Mouse (Mus musculus) stomach, postnatal 0 days (tissue): Measurements from ENCODE around the gene Gm10645. TPM values are rescaled to one million over a fixed set of nuclear protein-coding genes. Genes with fewer than 3 reads are reported as not detected.

ENCODE experiments used
- ATAC-seq: fragments of 200-750 bp; cut with Nextera tagmentation; 2 replicates; pipeline ENCODE4 v1.8.0; 2017; ENCODE audit not compliant: low FRiP score, low TSS enrichment
- DNase-seq: peaks from one replicate; pipeline ENCODE4 v3.0.0-alpha.2; 2016; ENCODE audit warnings: low spot score
- H3K27ac ChIP-seq: fragments of 300-500 bp; sonication (generic); replicated peaks from 2 replicates; pipeline ENCODE4 v1.5.1; 2014; ENCODE audit warnings: mild to moderate bottlenecking, control low read depth
- H3K27me3 ChIP-seq: fragments of 300-500 bp; sonication (generic); 2 replicates; pipeline ENCODE4 v1.6.1; 2014; ENCODE audit warnings: low read length; ENCODE audit not compliant: control insufficient read depth, insufficient read depth
- H3K36me3 ChIP-seq: fragments of 300-500 bp; sonication (generic); 2 replicates; pipeline ENCODE4 v1.6.1; 2014; ENCODE audit warnings: low read length, mixed read lengths; ENCODE audit not compliant: control insufficient read depth, insufficient read depth
- H3K4me1 ChIP-seq: fragments of 300-500 bp; sonication (generic); replicated peaks from 2 replicates; pipeline ENCODE4 v1.6.1; 2014; ENCODE audit warnings: antibody characterized with exemption; ENCODE audit not compliant: control insufficient read depth, insufficient read depth
- H3K4me2 ChIP-seq: fragments of 300-500 bp; sonication (generic); replicated peaks from 2 replicates; pipeline ENCODE4 v1.6.1; 2014; ENCODE audit warnings: low read depth, mild to moderate bottlenecking, control low read depth, moderate library complexity
- H3K4me3 ChIP-seq: fragments of 300-500 bp; sonication (generic); 2 replicates; pipeline ENCODE4 v1.5.1; 2014; ENCODE audit warnings: low read depth, low read length, control low read depth
- H3K9ac ChIP-seq: fragments of 300-500 bp; sonication (generic); 2 replicates; pipeline ENCODE4 v1.6.1; 2014; ENCODE audit warnings: mild to moderate bottlenecking, low read length, control low read depth, mixed read lengths
- H3K9me3 ChIP-seq: fragments of 300-500 bp; sonication (generic); 2 replicates; pipeline ENCODE4 v1.6.1; 2016; ENCODE audit warnings: low read length; ENCODE audit not compliant: control insufficient read depth
- CTCF ChIP-seq: IDR thresholded peaks from 2 replicates; pipeline ENCODE4 v1.5.1; 2016; ENCODE audit warnings: antibody characterized with exemption, low read depth, mild to moderate bottlenecking, moderate library complexity
- EP300 ChIP-seq: optimal IDR thresholded peaks from 2 replicates; pipeline ENCODE3; 2016; ENCODE audit warnings: antibody characterized with exemption
- WGBS: fragments of 180-500 bp; shearing (Covaris S2); extraction: QIAGEN DNeasy Blood & Tissue Kit; methylation state at CpG from one replicate; pipeline ENCODE4 v1.1.7; 2014; 5-methylcytosine and 5-hydroxymethylcytosine counted together
- polyA plus RNA-seq: library from polyadenylated mRNA; unstranded; fragments of >200 nt; fragmentation: Nextera tagmentation; extraction: Ambion mirVana; gene quantifications from 2 replicates; pipeline ENCODE4 v1.2.1, GENCODE M21; 2015

Gm10645 gene
- polyA plus RNA-seq, 1 experiment from 2014 or later, result 3.3 TPM

GRCm38 (mm10) chr8:83165235-83165930, 587 bp downstream of the Gm10645 start, which contains the start of gene Tbc1d9:
Tbc1d9 (plus strand) TSS chr8:83165352.
- Histone ChIP-seq H3K27ac (peak within 1 kb of the TSS; percentile 95), H3K9me3 (no peaks in the 10 kb centered on the region), H3K9ac (peak within 1 kb of the TSS; percentile 88), H3K27me3 (no peaks in the 10 kb centered on the region), H3K36me3 (no peaks in the 10 kb centered on the region), H3K4me1 (no peaks in the 10 kb centered on the region), H3K4me2 (peak within 1 kb of the TSS; percentile 89), H3K4me3 (peak within 1 kb of the TSS; percentile 77)
- ATAC-seq, result peak; percentile 98
- DNase-seq, result peak; percentile 92
- under 1% methylated on average over 57 of the region's 63 CpGs for WGBS
- TF ChIP-seq EP300 (no peak), CTCF (peak; percentile 66)

GRCm38 (mm10) chr8:83160613-83161012, 5.4 kb downstream of the Gm10645 start:
- no peak for ATAC-seq
- WGBS, result 75% methylated on average over 2 of the region's 2 CpGs
- no peak overlapping the region for H3K27ac ChIP-seq
- H3K4me1 ChIP-seq, result no peaks in the 10 kb centered on the region
- TF ChIP-seq EP300 (no peak), CTCF (no peak)
- H3K4me2 ChIP-seq, result no peak overlapping the region
- no peaks in the 10 kb centered on the region for H3K9me3 ChIP-seq
- no peak overlapping the region for H3K4me3 ChIP-seq
- DNase-seq, result no peak
- no peak overlapping the region for H3K9ac ChIP-seq
- H3K36me3 ChIP-seq, result no peaks in the 10 kb centered on the region
- no peaks in the 10 kb centered on the region for H3K27me3 ChIP-seq

DNA sequence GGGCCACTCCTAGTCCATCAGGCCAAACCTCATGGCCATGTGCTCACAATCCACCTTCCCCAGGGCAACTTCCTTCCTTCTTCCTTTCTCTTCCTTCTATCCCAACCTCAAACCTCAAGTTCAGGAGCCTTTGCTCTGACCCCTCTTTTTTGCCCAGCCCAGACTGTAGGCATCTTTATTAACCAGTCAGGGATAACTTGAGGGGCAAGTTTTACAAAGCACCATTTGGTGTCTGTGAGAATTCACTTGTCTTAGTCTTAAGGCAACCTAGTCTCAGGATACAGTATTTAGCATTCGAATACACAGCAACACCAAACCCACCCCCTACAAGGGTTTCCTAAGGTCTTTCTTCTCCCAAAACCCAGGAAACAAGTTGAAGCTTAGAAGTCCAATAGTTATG, 6.4 kb downstream of the Gm10645 start:
- 85% methylated on average over 1 of the region's 1 CpGs for WGBS
- H3K27me3 ChIP-seq, result no peaks in the 10 kb centered on the region
- no peak for TF ChIP-seq CTCF
- TF ChIP-seq EP300, result no peak

GRCm38 (mm10) chr8:83158971-83159370, 7.0 kb downstream of the Gm10645 start:
- Histone ChIP-seq H3K36me3 (no peaks in the 10 kb centered on the region), H3K4me3 (no peak overlapping the region), H3K4me2 (no peak overlapping the region), H3K9me3 (no peaks in the 10 kb centered on the region), H3K27me3 (no peaks in the 10 kb centered on the region), H3K4me1 (no peaks in the 10 kb centered on the region), H3K9ac (no peak overlapping the region), H3K27ac (no peak overlapping the region)
- DNase-seq (no peak), ATAC-seq (no peak)
- no peak for TF ChIP-seq EP300
- TF ChIP-seq CTCF, result no peak
- 58% methylated on average over 3 of the region's 3 CpGs for WGBS

More for the DNA sequence above, 6.4 kb downstream of the Gm10645 start:
- Histone ChIP-seq H3K4me3 (no peak overlapping the region), H3K36me3 (no peaks in the 10 kb centered on the region), H3K4me2 (no peak overlapping the region), H3K9me3 (no peaks in the 10 kb centered on the region), H3K9ac (no peak overlapping the region), H3K27ac (no peak overlapping the region), H3K4me1 (no peaks in the 10 kb centered on the region)
- no peak for ATAC-seq
- DNase-seq, result no peak

GRCm38 (mm10) chr8:83155110-83155509, 10.9 kb downstream of the Gm10645 start:
- WGBS, result 21% methylated on average over 4 of the region's 4 CpGs
- H3K9me3 ChIP-seq, result no peaks in the 10 kb centered on the region
- no peak for ATAC-seq
- no peaks in the 10 kb centered on the region for H3K36me3 ChIP-seq
- H3K4me2 ChIP-seq, result no peak overlapping the region
- no peaks in the 10 kb centered on the region for H3K27me3 ChIP-seq
- H3K4me3 ChIP-seq, result no peak overlapping the region
- no peak overlapping the region for H3K27ac ChIP-seq
- no peak for TF ChIP-seq CTCF
- no peak for TF ChIP-seq EP300
- no peak for DNase-seq
- H3K9ac ChIP-seq, result no peak overlapping the region
- H3K4me1 ChIP-seq, result no peaks in the 10 kb centered on the region

DNA sequence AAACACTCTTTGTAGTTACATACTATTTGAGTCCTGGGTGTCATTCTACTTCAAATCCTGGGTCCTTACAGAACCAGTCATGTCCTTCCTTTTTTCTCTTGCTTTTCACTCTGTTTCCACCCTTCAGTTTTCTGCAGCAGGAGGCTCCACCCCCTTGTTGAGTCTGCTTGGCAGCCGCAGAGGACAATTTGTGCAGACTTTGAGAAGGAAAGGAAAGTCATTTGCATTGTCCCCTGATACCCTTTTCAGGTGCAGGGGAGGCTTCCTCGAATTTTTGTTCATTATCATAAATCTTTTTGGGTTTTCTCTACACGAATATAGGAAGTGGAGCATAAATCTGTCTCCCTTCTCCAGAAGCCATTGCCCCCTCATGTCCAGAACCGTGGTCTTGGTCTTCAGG, 13.5 kb downstream of the Gm10645 start:
- no peaks in the 10 kb centered on the region for H3K9me3 ChIP-seq
- H3K4me2 ChIP-seq, result no peak overlapping the region
- no peak for TF ChIP-seq EP300
- no peak for TF ChIP-seq CTCF
- H3K4me1 ChIP-seq, result no peaks in the 10 kb centered on the region
- WGBS, result 53% methylated on average over 4 of the region's 4 CpGs
- no peaks in the 10 kb centered on the region for H3K27me3 ChIP-seq
- H3K4me3 ChIP-seq, result no peak overlapping the region
- no peak for ATAC-seq
- no peaks in the 10 kb centered on the region for H3K36me3 ChIP-seq
- H3K27ac ChIP-seq, result no peak overlapping the region
- no peak overlapping the region for H3K9ac ChIP-seq
- DNase-seq, result no peak
